Mouse (Mus musculus): ENCODE measurements at regions not wholly inside any gene's neighbourhood (a gene's known extent, or its start where the extent isn't known, plus 50 kb on each side); places are given as distances from the start of the nearest gene placed in this dataset.

- no peak for TF ChIP-seq CTCF (IDR thresholded peaks at IDR 0.05; ENCODE audit: low read depth, low read length)
- no peak for TF ChIP-seq POLR2A (IDR thresholded peaks at IDR 0.05; ENCODE audit: borderline replicate concordance, low read depth, low read length)
Measured at GRCm38 (mm10) chr1:136784178-136784577, 159.5 kb downstream of the Zfp281 start.
